Mouse (Mus musculus) megakaryocyte progenitor cell, adult 5-6 weeks (primary cell): ENCODE results near the gene Kctd2. TPM values are rescaled to one million over a fixed set of nuclear protein-coding genes. Genes with fewer than 3 reads are reported as not detected.
"Not testable (repeated sequence)": the region's sequence is repeated elsewhere in the genome, so short reads cannot be mapped to it uniquely, and the experiment has no call there.

ENCODE experiments used
- ATAC-seq: replicated peaks from 2 replicates; pipeline ENCODE4 v1.8.0; 2016; ENCODE audit warnings: mild to moderate bottlenecking, moderate TSS enrichment, inconsistent platforms; ENCODE audit not compliant: poor library complexity
- total RNA-seq, 2 experiments: library from RNA; stranded (forward) in 1 of 2; stranded (reverse) in 1 of 2; fragments of 157-497, 149-512 nt in 1 of 2; fragments of 200-1000 nt in 1 of 2; gene quantifications; 2 replicates each; pipeline versions ENCODE4 v1.2.3 to v1.2.4; 2015 to 2017

Gene Kctd2
- total RNA-seq, 2 experiments from 2014 or later: 9.0 to 13.0 TPM

DNA sequence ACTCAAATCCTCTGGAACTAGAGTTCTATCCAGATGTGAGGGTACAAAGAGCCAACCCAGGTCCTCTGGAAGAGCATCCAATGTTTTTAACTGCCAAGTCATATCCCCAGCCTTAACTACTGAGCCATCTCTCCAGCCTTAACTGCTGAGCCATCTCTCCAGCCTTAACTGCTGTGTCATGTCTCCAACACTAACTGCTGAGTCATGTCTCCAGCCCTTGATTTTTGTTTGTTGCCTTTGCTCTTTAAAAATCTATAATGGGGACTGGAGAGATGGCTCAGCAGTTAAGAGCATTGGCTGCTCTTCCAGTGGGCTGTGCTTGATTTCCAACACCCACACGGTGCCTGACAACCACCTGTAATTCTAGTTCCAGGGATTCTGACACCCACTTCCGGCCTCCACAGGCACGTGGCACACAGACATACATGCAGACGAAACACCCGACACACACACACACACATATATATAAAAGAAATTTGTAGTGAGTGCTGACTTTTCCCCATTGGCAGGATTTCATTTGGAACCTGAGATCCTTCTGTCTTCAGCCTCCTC lies 17.7 kb downstream of the Kctd2 start:
- ATAC-seq: 0 out of 2 replicates have a peak, but pooled peaks have one; percentile 14

DNA sequence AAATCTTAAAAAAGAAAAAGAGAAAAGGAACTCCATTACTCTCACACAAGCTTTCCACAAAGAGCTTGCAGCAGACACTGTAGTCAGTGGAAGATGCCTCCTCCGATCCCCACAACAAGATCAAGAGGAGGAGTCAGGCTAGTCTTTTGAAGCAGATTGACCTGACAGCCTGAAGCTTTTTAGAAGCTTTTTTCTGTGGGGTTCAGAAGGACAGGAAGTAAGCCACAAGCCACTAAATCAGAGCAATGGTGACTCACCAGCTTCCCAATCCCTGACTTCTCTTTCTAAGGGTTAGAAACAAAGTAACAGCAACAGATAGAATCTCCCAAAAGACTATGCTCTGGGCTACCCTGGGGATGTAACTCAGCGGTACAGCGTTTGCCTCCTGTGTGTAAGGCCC lies 19.4 kb downstream of the Kctd2 start:
- no peak for ATAC-seq

DNA sequence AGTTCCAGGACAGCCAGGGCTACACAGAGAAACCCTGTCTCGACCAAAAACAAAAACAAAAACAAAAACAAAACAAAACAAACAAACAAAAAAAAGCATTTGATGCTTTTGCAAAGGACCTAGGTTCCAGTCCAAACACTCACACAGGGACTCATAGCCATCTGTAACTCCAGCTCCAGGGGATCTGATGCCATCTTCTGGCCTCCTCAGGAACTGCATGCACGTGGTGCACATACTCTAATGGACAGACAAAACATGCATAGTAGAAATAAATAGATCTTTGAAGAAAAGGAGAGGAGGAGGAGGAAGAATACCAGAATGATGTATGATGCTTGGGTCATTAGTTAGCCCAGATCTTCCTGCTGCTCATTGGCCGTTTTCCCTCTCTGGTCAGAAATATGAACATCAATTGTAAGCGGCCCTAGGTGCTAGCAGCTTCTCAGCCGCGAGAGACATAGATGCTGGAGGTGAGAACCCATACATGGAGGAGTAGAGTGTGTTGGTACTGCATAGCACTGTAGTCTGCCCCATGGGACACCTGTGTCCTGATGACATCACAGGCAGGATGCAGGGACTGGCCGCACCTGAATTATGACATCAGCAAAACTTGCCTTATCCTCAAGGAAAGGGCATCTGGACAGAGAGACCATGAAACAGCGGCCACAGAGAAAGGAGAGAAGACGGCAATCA lies 20.1 kb downstream of the Kctd2 start, which contains the start of gene Trim80:
TSS of gene Trim80 (plus strand) at position 640 of the 690 bp plus-strand sequence.
- no peak for ATAC-seq

DNA sequence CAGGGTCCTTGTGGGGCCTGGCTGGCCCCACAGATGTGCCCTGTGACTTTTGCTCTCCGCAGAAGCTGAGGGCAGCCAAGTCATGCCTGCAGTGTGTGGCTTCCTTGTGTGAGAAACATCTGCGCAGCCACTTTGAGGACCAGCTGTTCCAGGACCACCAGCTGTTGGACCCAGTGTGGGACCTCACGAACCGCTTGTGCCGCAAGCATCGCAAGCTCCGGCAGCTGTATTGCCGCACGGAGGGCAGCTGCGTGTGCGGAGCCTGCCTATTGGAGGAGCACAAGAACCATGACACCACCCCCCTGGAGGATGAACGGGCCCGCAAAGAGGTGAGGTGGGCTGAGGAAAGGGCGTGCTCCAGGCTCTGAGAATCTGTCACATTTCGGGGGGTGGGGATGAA lies 21.5 kb downstream of the Kctd2 start:
- no peak for ATAC-seq

DNA sequence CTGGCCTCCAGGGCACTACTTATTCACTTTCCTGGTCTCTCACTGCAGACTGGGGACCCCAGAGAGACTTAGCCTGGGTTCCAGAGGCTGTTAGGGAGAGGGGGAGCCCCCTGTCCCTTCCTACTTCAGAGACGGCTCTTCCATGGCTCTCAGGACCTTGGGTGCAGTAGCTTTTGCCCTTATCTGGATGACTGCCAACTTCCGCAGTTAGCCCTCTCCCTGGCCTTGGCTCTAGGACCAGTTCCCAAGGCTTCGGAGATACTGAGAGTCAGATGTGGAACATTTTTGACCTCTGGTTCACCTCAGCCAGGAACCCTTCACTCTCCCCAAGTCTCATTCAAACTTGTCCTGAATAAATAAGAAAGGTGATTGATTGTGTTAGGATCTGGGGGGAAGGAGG lies 27.0 kb downstream of the Kctd2 start:
- no peak for ATAC-seq

DNA sequence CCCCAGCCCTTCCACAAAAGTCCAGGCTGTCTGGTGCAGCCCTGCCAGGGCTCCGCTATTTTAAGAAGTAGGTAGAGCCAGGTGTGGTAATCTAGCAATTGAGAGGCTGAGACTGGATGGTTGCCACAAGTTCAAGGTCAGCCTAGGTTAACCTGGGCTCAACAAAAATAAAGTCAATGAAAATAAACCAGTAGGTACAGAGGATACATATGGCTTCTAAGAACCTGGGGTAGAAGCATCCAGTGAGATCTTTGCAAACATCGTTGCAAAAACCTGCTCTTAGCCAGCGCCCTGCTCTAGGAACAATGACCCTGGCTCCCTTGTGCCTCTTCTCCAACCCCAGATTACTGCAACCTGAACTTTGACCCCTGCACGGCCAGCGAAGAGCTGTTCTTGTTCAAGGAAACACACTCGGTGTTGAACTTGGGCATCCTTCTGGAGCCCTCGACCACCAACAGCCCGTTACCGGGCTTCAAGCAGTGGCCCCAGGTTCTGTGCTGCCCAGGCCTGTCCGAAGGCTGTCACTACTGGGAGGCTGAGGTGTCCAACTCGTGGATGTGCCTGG lies 27.5 kb downstream of the Kctd2 start:
- ATAC-seq: no peak

DNA sequence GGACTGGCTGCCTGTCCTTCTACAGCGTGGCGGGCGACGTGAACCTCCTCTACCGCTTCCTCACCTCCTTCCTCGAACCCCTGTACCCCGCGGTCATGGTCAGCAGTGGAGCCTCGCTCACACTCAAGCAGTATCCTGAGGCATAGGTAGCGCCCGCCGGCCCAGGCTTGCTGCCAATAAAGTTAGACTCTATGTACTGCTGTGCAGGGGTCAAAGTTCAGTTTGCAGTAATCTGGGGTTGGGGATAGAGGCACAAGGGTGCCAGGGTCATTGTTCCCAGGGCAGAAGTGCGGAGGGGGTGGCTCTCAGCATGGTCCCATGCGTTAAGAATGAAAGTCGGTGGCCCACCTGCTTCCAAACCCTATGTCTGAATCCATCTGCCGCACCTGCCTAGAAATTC lies 28.1 kb downstream of the Kctd2 start:
- ATAC-seq: no peak

DNA sequence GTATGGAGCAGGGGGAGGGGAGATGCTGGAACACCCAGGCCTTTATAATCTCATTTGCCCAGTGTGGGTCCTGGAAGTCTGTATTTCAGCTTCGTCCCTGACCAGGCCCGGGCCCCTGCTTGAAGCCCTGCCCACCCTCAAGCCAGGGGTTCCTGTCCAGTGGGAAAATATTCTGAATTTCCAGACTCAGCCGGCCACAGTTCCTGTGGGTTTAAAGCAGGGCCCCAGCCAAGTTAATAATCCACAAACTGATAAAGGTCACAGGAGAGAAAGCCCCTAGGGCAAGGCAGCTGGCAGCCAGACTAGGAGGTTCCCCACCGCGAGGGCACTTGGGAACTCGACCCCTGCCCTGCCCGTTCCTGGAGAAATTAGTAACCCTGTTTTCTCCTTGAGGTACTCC lies 29.1 kb downstream of the Kctd2 start:
- ATAC-seq: no peak

DNA sequence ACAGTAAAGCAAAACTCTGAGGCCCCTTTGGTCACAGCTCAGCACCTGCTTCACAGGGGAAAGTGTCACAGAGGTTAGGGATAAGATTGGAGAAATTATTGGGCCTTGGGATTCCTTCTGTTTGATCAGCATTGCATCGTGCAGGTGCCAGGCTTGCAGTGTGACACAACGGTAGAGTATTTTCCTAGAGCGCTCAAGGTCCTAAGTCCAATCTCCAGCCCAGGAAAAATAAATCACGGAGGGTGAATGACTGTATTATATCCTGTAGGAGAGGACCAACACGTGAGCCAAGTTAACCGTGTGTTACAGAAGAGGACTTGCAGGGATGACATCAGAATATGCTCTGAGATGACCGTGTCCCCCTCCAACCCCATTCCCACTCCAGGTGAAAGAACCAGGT lies 30.2 kb downstream of the Kctd2 start:
- no peak for ATAC-seq

DNA sequence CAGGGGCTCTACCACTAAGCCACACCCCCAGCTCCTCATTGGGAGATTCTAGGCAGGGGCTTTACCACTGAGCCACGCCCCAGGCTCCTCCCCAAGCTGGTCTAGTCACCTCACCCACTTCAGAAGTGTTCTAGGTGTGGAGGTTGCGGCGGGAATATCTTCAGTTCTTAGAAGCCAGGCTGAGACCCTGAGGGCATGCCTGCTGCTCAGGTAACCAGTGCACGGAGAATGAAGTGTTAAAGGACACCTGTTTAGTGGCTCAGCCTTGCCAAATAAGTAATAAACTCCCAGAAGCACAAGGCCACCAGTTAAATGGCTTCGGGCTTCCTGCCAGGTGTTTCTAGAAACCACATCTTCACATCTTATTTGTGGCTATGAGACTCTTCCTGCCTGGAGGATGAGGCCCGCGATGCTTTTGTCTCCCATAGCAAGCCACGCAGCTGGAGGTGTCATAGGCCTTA lies 31.9 kb downstream of the Kctd2 start:
- ATAC-seq: peak; percentile 23

DNA sequence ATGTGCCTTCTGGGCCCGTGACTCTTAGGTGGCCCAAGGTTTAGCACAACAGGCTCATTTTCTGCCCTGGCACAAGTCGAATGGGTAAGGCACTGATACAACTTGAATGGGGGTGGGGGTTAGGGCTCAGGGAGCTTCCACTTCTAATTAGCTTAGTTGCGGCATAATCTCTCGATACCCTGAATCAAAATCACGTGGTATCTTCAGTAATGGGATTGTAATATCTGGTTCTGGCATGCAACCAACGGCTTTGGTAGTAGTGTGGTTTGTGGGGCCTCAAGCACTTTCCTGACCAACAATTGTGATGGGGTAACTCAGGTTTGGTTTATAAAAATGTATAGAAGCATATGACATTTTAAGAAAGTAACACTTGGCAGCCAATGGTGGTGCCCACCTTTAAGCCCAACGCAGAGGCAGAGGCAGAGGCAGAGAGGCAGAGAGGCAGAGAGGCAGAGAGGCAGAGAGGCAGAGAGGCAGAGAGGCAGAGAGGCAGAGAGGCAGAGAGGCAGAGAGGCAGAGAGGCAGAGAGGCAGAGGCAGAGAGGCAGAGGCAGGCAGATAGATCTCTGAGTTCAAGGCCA lies 32.4 kb downstream of the Kctd2 start:
- peak; percentile 31 for ATAC-seq

DNA sequence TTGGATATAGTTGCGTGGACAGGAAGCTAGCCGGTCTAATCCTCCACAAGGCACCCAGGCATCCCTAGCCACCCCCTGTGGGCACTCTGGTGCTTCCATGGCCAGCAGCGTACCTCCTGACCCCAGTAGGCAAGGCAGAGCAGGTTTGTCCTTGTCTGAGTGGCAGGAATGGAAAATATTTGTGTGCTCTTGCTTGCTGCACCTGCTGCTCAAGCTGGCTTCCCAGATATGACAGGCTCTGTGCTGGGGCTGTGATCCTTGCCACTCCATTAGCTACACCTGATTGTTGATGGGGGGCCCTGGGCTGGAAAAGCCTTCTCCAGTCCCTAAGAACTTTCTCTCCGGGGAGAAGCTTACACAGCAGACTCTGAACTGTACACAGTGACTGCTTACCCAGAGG lies 33.4 kb downstream of the Kctd2 start:
- no peak for ATAC-seq

DNA sequence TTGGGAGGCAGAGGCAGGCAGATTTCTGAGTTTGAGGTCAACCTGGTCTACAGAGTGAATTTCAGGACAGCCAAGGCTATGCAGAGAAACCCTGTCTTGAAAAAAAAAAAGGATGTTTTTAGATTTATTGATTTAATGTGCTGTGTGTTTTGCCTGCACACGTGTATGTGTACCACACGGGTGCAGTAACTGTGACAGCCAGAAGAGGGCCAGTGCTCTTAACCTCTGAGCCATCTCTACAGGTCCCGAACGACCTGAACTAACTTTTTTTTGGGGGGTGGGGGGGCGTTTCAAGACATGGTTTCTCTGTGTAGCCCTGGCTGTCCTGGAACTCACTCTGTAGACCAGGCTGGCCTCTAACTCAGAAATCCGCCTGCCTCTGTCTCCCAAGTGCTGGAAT lies 34.9 kb downstream of the Kctd2 start:
- ATAC-seq: not testable (repeated sequence)

DNA sequence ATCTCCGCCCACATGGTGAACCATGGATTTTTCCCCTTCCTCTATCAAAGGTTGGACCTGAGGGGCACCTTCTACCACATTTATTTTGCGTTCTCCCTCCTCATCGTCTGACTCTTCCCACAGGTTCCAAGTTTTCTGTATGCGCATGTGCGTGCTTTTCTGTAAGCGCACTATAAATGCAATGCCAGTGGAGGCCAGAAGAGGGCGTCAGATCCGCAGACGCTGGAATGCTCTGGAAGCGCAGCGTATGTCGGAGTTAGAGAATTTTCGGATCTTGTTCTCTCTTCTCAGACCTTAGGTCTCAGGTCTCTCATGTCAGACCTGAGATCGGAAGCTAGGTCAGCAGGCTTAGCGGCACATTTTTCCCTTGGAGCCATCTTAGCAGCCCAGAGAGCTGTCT lies 35.7 kb downstream of the Kctd2 start:
- no peak for ATAC-seq

DNA sequence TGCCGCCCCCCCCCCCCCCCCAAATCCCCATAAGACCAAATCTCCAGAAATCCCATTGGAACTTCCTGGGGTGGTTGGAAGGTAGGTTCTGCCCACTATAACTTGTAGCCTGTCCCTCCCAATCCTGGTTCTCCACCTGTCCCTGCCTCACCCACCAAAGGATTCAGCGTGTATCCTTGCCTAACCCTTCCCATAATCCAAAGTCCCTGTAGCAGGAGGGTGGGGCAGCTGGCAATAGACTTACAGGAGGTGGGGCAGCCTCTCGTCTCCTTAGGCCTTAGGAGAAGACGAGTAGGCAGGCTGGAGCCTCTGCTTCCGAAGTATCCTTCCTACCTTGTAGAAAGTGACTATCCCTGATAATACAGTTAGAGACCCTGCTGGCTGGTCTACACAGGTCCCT lies 36.3 kb downstream of the Kctd2 start:
- no peak for ATAC-seq

DNA sequence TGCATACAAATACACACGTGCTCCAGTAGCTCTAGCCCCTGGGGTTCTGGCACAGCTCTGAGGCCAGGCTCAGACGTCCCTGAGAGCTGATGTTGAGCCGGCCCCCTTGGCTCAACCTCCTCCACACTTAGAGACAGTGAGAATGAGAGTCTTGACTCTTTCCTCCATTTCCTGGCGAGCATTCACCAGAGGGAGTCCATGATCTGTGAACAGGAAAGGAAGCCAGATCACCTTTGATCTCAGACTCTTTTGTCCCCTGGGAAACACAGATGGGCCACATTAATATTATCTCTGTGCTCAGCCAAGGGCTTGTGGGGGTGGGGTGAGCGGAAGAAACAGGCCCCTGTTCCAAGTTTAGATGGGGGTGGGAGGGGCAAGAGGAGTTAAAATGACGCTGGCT lies 37.5 kb downstream of the Kctd2 start:
- no peak for ATAC-seq

DNA sequence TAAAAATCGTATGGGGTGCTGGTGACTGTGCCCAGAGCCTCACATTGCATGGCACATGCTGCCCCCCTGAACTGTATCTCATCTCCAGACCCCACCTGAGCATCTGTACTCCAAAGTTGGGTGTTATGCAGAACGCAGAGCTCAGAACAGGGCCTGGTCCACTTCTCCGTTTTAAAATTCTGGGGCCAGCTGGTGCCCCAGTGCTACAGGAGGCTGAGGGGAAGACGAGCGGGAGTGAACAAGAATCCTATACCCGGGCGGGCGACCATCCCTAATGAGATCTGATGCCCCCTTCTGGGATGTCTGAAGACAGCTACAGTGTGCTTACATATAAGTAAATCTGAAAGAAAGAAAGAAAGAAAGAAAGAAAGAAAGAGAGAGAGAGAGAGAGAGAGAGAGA lies 41.0 kb downstream of the Kctd2 start:
- ATAC-seq: no peak

DNA sequence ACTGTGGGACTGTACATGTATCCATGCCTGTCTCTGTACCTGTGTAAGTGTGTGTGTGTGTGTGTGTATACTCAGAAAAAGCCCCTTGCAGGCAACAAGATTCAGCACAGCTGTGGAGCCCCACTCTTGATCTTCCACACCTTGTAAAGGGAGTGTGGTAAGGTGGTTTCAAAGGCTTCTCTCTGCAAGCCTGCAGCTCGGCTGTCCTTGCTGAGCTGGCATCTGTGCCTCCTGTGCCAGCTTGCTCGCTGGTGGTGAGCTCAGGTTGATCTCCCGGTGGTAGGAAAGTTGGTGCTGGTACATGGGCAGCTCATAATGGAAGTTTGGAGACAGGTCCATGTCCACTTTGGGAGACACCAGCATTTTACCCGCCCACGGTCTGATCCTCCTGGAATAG lies 41.9 kb downstream of the Kctd2 start:
- no peak for ATAC-seq

DNA sequence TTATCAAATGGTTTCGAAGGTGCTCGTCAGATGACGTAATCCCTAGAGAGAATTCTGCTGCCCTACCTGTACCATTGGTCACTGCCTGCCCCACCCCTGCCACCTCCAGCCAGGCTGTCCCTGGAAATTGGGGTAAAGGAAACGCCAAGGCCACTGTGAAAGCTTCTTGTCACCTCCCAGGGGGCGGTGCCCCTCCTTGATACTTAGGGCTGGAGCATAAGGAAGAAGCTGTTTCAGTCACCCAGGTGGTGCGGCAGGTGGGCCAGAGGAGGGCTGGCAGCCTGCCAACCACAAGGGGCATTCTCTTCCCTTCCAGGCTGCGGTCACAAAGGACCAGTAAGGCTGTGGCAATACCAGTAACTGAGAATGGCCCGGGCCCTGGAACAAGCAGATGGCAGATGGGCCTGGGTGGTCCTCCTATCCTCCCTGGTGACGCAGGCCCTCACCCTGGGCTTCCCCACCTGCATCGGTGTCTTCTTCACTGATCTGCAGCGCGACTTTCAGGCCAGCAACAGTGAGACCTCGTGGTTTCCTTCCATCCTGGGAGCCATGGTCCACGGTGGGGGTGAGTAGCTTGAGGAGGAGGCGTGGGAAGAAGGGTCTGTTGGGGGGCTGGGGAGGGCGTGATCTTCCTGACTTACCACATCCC lies 42.4 kb downstream of the Kctd2 start, which contains the start of gene Slc16a5:
TSS of gene Slc16a5 (plus strand) at position 232 of the 649 bp plus-strand sequence.
- no peak for ATAC-seq

DNA sequence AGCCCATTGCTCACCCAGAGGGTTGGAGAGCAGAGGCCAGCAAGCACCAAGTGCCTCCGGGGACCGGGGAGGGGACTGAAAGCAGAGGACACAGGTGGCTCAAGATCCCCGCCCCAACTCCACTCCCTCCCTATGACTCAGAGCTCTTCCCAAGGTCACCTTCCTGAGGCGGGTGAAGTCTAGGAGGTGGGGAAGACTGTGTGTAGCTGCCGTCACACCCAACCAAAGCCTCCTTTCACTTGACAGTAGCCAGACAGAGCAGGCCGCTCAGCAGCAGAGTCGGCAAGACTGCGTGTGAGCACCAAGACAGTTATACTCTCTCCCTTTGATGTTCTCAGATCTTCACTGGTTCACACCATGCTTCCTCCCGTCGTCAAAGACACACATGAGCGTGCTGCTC lies 43.5 kb downstream of the Kctd2 start:
- ATAC-seq: no peak

DNA sequence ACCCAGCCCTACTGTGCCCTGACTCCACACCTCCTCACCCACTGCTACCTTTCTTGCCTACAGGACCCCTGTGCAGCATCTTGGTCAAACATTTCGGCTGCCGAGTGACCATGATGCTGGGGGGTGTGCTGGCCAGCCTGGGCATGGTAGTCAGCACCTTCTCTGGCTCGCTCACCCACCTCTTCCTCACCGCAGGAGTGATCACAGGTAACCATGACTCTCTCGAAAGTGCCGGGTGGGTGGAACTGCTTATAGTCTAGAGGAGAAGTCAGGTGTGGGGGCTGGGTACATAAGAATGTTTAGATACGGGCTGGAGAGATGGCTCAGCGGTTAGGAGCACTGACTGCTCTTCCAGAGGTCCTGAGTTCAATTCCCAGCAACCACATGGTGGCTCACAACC lies 44.9 kb downstream of the Kctd2 start:
- no peak for ATAC-seq

DNA sequence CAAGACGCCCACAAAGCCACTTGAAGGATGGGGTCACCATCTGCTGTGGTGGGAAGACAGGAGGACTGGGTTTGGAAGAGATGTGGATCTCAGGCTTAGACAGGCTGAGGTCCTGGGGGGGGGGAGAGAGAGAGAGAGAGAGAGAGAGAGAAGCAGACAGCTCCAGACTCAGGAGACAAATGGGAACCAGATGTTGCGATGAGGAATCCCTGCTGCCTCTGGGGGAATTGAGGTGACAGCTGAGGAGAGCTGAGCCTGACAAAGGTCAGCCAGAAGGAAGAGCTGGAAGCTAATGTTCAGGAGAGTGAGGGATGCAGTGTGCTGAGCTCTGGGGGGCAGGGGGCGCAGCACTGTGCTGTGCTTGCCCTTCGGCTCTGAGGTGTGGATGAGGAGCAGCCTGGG lies 47.3 kb downstream of the Kctd2 start:
- ATAC-seq: no peak
